Mouse (Mus musculus) embryonic facial prominence, embryonic 14.5 days (tissue): ENCODE measurements around the gene Zfp109. TPM values are rescaled to one million over a fixed set of nuclear protein-coding genes. Genes with fewer than 3 reads are reported as not detected.

Experiments used
- ATAC-seq: fragments of 200-750 bp; cut with Nextera tagmentation; 2 replicates; pipeline ENCODE4 v1.8.0; 2017; ENCODE audit warnings: low read depth, moderate number of reproducible peaks, moderate TSS enrichment
- DNase-seq: peaks from one replicate; pipeline ENCODE4 v3.0.0-alpha.2; 2015; ENCODE audit warnings: low spot score
- H3K27ac ChIP-seq: fragments of 300-500 bp; sonication (generic); replicated peaks from 2 replicates; pipeline ENCODE4 v1.5.1; 2014; ENCODE audit warnings: low read depth, mild to moderate bottlenecking, low read length, moderate library complexity
- H3K27me3 ChIP-seq: fragments of 300-500 bp; sonication (generic); replicated peaks from 2 replicates; pipeline ENCODE4 v1.6.1; 2014; ENCODE audit warnings: low read length; ENCODE audit not compliant: control insufficient read depth, insufficient read depth
- H3K36me3 ChIP-seq: fragments of 300-500 bp; sonication (generic); 2 replicates; pipeline ENCODE4 v1.6.1; 2014; ENCODE audit warnings: low read length, mixed read lengths; ENCODE audit not compliant: control insufficient read depth, insufficient read depth
- H3K4me1 ChIP-seq: fragments of 300-500 bp; sonication (generic); 2 replicates; pipeline ENCODE4 v1.6.1; 2014; ENCODE audit warnings: antibody characterized with exemption, low read length; ENCODE audit not compliant: control insufficient read depth, insufficient read depth
- H3K4me2 ChIP-seq: fragments of 300-500 bp; sonication (generic); 2 replicates; pipeline ENCODE4 v1.6.1; 2014; ENCODE audit warnings: low read depth, mild to moderate bottlenecking, low read length, moderate library complexity, mixed read lengths
- H3K4me3 ChIP-seq: fragments of 300-500 bp; sonication (generic); 2 replicates; pipeline ENCODE4 v1.5.1; 2014; ENCODE audit warnings: low read depth, mild to moderate bottlenecking, low read length
- H3K9ac ChIP-seq: fragments of 300-500 bp; sonication (generic); 2 replicates; pipeline ENCODE4 v1.6.1; 2014; ENCODE audit warnings: low read depth, mild to moderate bottlenecking, low read length, moderate library complexity, mixed read lengths
- H3K9me3 ChIP-seq: fragments of 300-500 bp; sonication (generic); 2 replicates; pipeline ENCODE4 v1.6.1; 2016; ENCODE audit warnings: low read length; ENCODE audit not compliant: control insufficient read depth
- WGBS: fragments of 180-500 bp; shearing (Covaris S2); extraction: QIAGEN DNeasy Blood & Tissue Kit; methylation state at CpG from one replicate; pipeline ENCODE4 v1.1.7; 2014; 5-methylcytosine and 5-hydroxymethylcytosine counted together
- polyA plus RNA-seq: library from polyadenylated mRNA; unstranded; fragments of >200 nt; fragmentation: Nextera tagmentation; extraction: Ambion mirVana; gene quantifications from 2 replicates; pipeline ENCODE4 v1.2.1, GENCODE M21; 2014

Zfp109 gene
- polyA plus RNA-seq, 1 experiment from 2014 or later, result 3.6 TPM

GRCm38 (mm10) chr7:24270288-24270672 lies 32.9 kb upstream of the Zfp109 start, which contains the start of gene Zfp93:
Zfp93 (plus strand) TSS chr7:24270420.
- H3K9me3 ChIP-seq, result no peaks in the 10 kb centered on the region
- peak within 1 kb of the TSS; percentile 76 for H3K4me2 ChIP-seq
- H3K36me3 ChIP-seq, result peaks cover 19% of the 10 kb centered on the region
- no peaks in the 10 kb centered on the region for H3K27me3 ChIP-seq
- no peak within 1 kb of the TSS for H3K27ac ChIP-seq
- peak within 1 kb of the TSS; percentile 63 for H3K4me3 ChIP-seq
- ATAC-seq (peak; percentile 95), DNase-seq (peak; percentile 96)
- peak within 1 kb of the TSS; percentile 75 for H3K9ac ChIP-seq
- WGBS, result 0% methylated on average over 11 of the region's 12 CpGs
- peaks cover 4% of the 10 kb centered on the region; the same call in 1 of the 2 replicates for H3K4me1 ChIP-seq

GRCm38 (mm10) chr7:24269667-24270287 lies 32.4 kb upstream of the Zfp109 start:
- WGBS, result 34% methylated on average over 7 of the region's 7 CpGs
- peak overlapping the region; percentile 63 for H3K4me3 ChIP-seq
- H3K36me3 ChIP-seq, result peaks cover 14% of the 10 kb centered on the region
- no peaks in the 10 kb centered on the region for H3K9me3 ChIP-seq
- H3K27me3 ChIP-seq, result no peaks in the 10 kb centered on the region
- H3K4me2 ChIP-seq, result peak overlapping the region; percentile 76
- no peak overlapping the region for H3K27ac ChIP-seq
- peaks cover 4% of the 10 kb centered on the region; the same call in 1 of the 2 replicates for H3K4me1 ChIP-seq
- peak; percentile 16; the same call in 1 of the 2 replicates for ATAC-seq
- H3K9ac ChIP-seq, result peak overlapping the region; percentile 75
- DNase-seq, result no peak

DNA sequence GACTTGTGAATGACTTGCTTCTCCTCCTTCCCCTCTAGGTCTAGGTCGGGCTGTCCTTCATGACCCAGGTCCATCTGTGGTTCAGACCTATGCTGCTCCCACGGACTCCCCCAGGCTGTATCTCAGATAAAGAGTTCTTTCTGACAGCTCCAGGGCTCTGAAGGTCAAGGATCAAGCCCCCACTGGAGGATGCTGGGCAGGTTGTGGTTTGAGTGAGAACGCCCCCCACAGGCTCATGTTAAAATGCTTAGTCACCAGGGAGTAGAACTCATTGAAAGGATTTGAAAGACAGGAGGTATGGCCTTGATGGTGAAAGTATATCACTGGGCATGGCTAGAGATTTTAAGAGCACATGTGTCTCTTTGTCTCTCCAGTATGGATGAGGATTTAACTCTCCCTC lies 31.9 kb upstream of the Zfp109 start:
- no peak for DNase-seq
- WGBS, result 71% methylated on average over 3 of the region's 3 CpGs
- H3K4me1 ChIP-seq, result peaks cover 4% of the 10 kb centered on the region; the same call in 1 of the 2 replicates

DNA sequence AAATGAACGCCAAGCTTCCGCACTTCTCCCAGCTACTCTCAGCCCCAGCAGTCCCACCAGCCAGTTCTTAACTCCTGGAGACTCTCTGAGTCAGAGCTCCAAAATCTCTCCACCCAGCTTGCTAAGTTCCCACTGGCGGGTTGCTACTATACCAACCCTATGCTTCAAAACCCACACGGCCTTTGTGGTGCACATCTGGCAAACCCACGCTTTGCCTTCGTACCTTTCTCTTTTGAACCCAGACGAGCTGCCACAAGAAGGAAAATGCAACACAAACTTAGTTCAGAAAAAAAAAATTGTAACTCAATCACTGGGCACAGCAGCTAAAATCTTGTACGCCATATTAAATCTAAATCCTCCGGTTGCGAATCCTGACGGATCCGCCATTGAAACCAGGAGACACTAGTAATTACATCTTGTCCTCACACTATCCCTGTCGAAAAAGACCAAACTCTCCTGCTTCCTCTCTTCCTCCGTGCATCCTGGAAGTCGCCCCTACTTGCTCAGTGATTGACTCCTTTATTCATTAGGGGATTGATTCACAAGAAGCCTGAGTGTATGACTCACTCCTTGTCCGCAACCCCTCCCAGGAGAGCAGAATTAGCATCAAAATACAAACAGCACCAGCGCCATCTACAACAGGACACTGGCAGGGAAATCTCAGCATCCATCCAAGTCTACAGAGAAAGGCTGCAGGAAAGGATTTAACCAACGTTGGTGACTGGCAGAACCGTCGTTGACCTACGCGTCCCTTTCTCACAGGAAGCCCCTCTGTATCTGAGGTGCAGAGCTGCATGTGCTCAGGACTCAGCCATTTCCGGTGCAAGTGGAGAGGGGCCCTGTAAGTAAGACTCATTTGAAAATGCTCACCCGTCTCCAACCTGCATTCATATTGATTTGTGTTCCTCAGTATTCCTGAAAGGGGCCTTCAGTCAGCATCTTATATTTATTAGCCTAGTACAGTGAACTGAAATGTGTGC lies 31.1 kb upstream of the Zfp109 start:
- H3K4me1 ChIP-seq, result peaks cover 4% of the 10 kb centered on the region; the same call in 1 of the 2 replicates
- no peak overlapping the region for H3K27ac ChIP-seq
- no peak for DNase-seq
- 70% methylated on average over 24 of the region's 24 CpGs for WGBS
- H3K4me2 ChIP-seq, result no peak overlapping the region
- no peak for ATAC-seq
- no peak overlapping the region for H3K9ac ChIP-seq
- H3K36me3 ChIP-seq, result peaks cover 1% of the 10 kb centered on the region; the same call in 1 of the 2 replicates
- H3K27me3 ChIP-seq, result no peaks in the 10 kb centered on the region
- no peaks in the 10 kb centered on the region for H3K9me3 ChIP-seq
- no peak overlapping the region for H3K4me3 ChIP-seq

More for the DNA sequence above, 31.9 kb upstream of the Zfp109 start:
- H3K36me3 ChIP-seq, result peaks cover 9% of the 10 kb centered on the region
- ATAC-seq, result no peak
- no peak overlapping the region for H3K9ac ChIP-seq
- H3K4me3 ChIP-seq, result no peak overlapping the region; the same call in 1 of the 2 replicates
- H3K4me2 ChIP-seq, result no peak overlapping the region
- no peak overlapping the region for H3K27ac ChIP-seq
- H3K27me3 ChIP-seq, result no peaks in the 10 kb centered on the region
- no peaks in the 10 kb centered on the region for H3K9me3 ChIP-seq

DNA sequence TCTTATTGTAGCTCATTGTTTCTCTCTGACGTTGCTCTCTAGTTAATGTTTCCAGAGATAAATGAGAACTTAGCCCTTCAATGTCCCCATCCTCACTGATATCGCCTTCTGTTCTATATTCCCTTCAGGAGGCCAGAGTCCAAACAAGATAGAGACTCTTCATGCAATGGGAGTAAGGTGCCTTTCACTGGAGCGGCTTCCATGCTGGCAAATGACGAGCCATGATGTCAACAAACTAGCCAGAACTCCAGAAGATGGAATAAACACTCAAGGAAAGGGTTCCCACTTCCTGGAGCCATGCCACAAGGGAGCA lies 22.6 kb upstream of the Zfp109 start:
- Histone ChIP-seq H3K36me3 (peaks cover 33% of the 10 kb centered on the region), H3K4me3 (no peak overlapping the region), H3K9ac (no peak overlapping the region), H3K9me3 (no peaks in the 10 kb centered on the region), H3K4me2 (no peak overlapping the region), H3K4me1 (peaks cover 4% of the 10 kb centered on the region; the same call in 1 of the 2 replicates), H3K27me3 (no peaks in the 10 kb centered on the region), H3K27ac (no peak overlapping the region)
- DNase-seq (no peak), ATAC-seq (no peak)
- WGBS, result 89% methylated on average over 4 of the region's 4 CpGs

DNA sequence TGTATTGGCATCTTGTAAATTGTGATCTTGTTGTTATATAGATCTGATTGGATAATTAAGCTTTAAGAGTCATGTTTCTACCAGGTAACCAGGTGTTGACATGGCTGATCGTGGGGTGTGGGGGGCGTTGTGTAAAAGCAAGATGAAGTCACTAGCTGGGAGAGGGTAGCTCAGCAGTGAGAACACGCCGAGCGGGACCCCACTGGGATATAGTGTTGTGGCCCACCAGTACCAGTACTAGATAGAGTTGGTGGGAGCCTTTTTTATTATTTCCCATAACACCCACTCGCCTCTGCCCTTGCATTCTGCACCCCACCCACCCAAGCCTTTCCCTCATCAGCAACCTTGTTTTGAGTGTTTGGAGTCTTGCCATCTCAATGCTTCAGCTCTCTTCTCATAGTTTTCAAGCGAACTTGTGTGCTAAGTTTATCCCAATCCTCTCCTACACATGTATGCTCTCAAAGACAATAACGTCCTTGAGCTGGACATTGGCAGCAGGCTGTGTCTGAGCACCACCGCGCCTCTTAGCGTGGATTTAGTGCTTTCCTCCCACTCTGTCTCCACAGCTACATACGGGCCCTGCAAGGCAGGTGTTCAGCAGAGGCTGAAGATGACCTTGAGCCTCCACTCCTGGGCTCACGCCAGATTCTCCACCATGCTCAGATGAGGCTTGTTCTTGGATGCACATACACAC lies 22.1 kb upstream of the Zfp109 start:
- Histone ChIP-seq H3K4me1 (peaks cover 4% of the 10 kb centered on the region; the same call in 1 of the 2 replicates), H3K27me3 (no peaks in the 10 kb centered on the region), H3K4me3 (no peak overlapping the region), H3K27ac (no peak overlapping the region), H3K36me3 (peaks cover 33% of the 10 kb centered on the region), H3K4me2 (no peak overlapping the region), H3K9ac (no peak overlapping the region), H3K9me3 (no peaks in the 10 kb centered on the region)
- no peak for ATAC-seq
- 91% methylated on average over 13 of the region's 13 CpGs for WGBS
- DNase-seq, result no peak

GRCm38 (mm10) chr7:24254633-24255474 lies 17.5 kb upstream of the Zfp109 start, which contains the start of gene Zfp108:
Zfp108 (plus strand) TSS chr7:24254794.
- Histone ChIP-seq H3K9me3 (no peaks in the 10 kb centered on the region), H3K27ac (no peak within 1 kb of the TSS), H3K4me1 (peaks cover 4% of the 10 kb centered on the region; the same call in 1 of the 2 replicates), H3K9ac (peak within 1 kb of the TSS; percentile 76), H3K36me3 (0 out of 2 replicates have a peak, but pooled peaks cover 9% of the 10 kb centered on the region), H3K4me3 (peak within 1 kb of the TSS; percentile 57), H3K27me3 (no peaks in the 10 kb centered on the region), H3K4me2 (peak within 1 kb of the TSS; percentile 70)
- peak; percentile 97 for DNase-seq
- WGBS, result 14% methylated on average over 21 of the region's 21 CpGs
- ATAC-seq, result peak; percentile 94
